Mouse (Mus musculus): ENCODE data around the gene Olfr698. TPM values are rescaled to one million over a fixed set of nuclear protein-coding genes. Genes with fewer than 3 reads are reported as not detected.

Olfr698 gene
- not detected in 2 replicates for polyA plus RNA-seq (2012; ENCODE audit: low replicate concordance)

DNA sequence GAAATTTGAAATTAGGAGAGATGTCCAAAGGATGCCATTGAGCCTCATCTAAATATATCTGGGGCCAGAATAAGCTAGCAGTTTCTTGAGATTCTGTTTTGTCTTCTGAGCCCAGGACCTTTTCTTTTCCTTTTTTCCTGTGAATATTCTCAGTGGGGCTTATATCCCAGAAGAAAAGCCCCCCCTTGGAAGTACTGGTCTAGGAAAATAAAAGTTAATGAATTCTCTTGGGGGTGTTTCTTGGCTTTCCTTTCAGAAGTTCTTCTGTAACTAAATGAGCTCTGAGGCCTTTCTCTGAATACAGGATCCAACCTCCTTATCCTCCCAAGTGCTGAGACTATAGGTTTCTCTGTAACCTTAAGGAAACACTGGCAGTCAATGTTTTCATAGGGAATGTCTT, at the start of gene Olfr698:
Gene Olfr698, minus strand, starts transcription at position 101 of the 400 bp plus-strand sequence.

DNA sequence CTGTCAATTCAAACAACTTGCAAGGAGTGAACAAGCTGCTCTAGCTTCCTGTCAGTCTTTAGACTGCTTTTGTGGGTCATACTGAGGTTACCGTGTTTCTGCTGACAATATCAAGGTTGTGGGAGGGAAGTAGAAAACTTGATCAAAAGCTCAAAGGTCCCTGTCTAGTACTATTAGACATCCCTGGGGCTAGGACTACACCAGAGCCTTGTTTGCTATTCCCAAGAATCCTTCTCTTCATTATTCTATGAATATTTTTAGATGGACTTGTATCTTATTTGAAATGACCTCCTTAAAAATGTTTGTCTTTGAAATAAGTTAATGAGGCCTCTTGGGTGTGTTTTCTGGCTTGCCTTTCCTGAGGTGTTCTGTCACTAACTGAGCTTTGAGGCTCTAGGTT, 37.9 kb upstream of the Olfr698 start, which contains the start of gene Olfr699:
Gene Olfr699, minus strand, starts transcription at position 101 of the 400 bp plus-strand sequence.

DNA sequence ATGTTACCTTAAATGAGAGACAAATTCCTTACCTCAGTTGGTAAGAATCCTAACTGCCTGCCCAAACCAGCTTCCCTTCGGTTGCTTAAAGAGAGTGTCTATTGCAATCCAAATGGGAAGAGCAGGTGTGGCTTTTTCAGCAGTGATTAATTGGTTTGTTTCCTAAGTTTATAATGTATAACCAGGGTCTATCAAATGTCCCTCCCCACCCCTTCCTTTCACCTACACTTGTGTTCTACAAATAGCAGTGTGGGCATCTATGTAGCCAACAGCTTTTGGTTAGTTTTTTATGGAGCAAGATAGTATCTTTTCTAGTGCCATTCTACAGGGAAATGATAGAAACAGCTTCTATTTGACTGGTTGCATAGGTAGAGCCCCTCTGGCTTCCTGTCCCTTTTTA, 12.9 kb downstream of the Olfr698 start, which contains the start of gene Olfr697:
Gene Olfr697, minus strand, starts transcription at position 101 of the 400 bp plus-strand sequence.

DNA sequence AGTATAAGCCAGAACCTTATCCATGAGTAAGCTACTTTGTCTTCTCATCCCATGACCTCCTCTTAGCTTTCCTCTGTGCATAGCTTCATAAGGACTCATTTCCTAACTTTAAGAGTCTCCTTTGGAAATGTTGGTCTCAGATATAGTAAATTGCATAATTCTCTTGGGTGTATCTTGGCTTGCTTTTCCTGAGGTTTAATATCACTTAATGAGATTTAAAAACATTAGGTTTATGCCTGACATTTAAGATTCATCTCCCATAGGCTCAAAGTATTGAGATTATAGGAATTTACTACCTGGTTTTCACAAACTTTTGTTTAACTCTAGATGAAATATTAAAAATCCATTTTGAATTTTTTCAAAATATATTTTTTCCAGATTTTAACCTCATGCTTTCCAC, 38.9 kb downstream of the Olfr698 start, which contains the start of gene Olfr695:
Gene Olfr695, minus strand, starts transcription at position 101 of the 400 bp plus-strand sequence.

Other genes starting within 250 kb of the Olfr698 start
- not detected in 2 replicates for gene Olfr693, start 74.8 kb downstream of the Olfr698 start, polyA plus RNA-seq (2012; ENCODE audit: low replicate concordance)
- not detected in 2 replicates for gene Olfr694, start 63.6 kb downstream of the Olfr698 start, polyA plus RNA-seq (2012; ENCODE audit: low replicate concordance)
- gene Olfr695, start 39.0 kb downstream of the Olfr698 start, polyA plus RNA-seq (2012; ENCODE audit: low replicate concordance): not detected in 2 replicates
- gene Olfr697, start 13.0 kb downstream of the Olfr698 start, polyA plus RNA-seq (2012; ENCODE audit: low replicate concordance): not detected in 2 replicates
- 0.06 TPM in 1 of 2 replicates, not detected in the other for gene Olfr699, start 37.8 kb upstream of the Olfr698 start, polyA plus RNA-seq (2012; ENCODE audit: low replicate concordance)
- gene Olfr700, start 53.4 kb upstream of the Olfr698 start, polyA plus RNA-seq (2012; ENCODE audit: low replicate concordance): not detected in 2 replicates
- not detected in 2 replicates for gene Olfr701, start 58.7 kb upstream of the Olfr698 start, polyA plus RNA-seq (2012; ENCODE audit: low replicate concordance)
- gene Olfr702, start 78.5 kb upstream of the Olfr698 start, polyA plus RNA-seq (2012; ENCODE audit: low replicate concordance): not detected in 2 replicates
- not detected in 2 replicates for gene Olfr703, start 88.0 kb upstream of the Olfr698 start, polyA plus RNA-seq (2012; ENCODE audit: low replicate concordance)
- not detected in 2 replicates for gene Olfr704, start 107.8 kb upstream of the Olfr698 start, polyA plus RNA-seq (2012; ENCODE audit: low replicate concordance)
- gene Olfr705, start 121.5 kb upstream of the Olfr698 start, polyA plus RNA-seq (2012; ENCODE audit: low replicate concordance): not detected in 2 replicates
- not detected in 2 replicates for gene Olfr706, start 132.8 kb upstream of the Olfr698 start, polyA plus RNA-seq (2012; ENCODE audit: low replicate concordance)
- gene Olfr707, start 145.8 kb upstream of the Olfr698 start, polyA plus RNA-seq (2012; ENCODE audit: low replicate concordance): not detected in 2 replicates
- not detected in 2 replicates for gene Olfr1532-ps1, start 152.6 kb upstream of the Olfr698 start, polyA plus RNA-seq (2012; ENCODE audit: low replicate concordance)
- not detected in 2 replicates for gene Olfr709-ps1, start 176.8 kb upstream of the Olfr698 start, polyA plus RNA-seq (2012; ENCODE audit: low replicate concordance)
- gene Olfr710, start 192.9 kb upstream of the Olfr698 start, polyA plus RNA-seq (2012; ENCODE audit: low replicate concordance): not detected in 2 replicates
- gene Olfr6, start 208.5 kb upstream of the Olfr698 start, polyA plus RNA-seq (2012; ENCODE audit: low replicate concordance): not detected in 2 replicates
- not detected in 2 replicates for gene Olfr711, start 220.1 kb upstream of the Olfr698 start, polyA plus RNA-seq (2012; ENCODE audit: low replicate concordance)

Measured in leukemia stem cell, adult 10-12 weeks (primary cell).